Mouse (Mus musculus) urinary bladder, adult 18-20 months (tissue): ENCODE data around the gene Fanca.
"Not testable (repeated sequence)": the region's sequence is repeated elsewhere in the genome, so short reads cannot be mapped to it uniquely, and the experiment has no call there.

Experiments used
- DNase-seq, 2 experiments: peaks; one replicate each; pipeline ENCODE4 v3.0.0; 2022; ENCODE audit warnings: low spot score in 2 of 2, mixed read lengths in 2 of 2

Gene Fanca

GRCm38 (mm10) chr8:123331301-123331700, 12.9 kb upstream of the Fanca start:
- no peak for DNase-seq

DNA sequence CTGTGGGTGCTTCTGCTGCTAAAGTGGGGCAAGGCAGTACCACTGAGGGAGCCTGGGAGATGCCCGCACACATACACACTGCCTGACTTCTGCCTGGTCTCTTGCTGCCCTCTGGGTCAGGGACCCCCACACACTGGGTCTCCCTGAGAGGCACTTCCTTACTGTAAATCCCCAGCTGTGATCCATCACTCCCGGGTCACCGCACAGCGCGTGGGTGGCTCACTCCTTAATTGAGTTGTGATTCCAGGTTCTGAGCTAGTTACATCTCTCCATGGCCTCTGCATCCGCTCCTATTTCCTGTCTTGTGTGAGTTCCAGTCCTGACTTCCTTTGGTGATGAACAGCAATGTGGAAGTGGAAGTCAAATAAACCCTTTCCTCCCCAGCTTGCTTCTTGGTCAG, 12.3 kb upstream of the Fanca start:
- DNase-seq = no peak

GRCm38 (mm10) chr8:123329961-123330360, 11.6 kb upstream of the Fanca start:
- DNase-seq = no peak

GRCm38 (mm10) chr8:123329350-123329749, 11.0 kb upstream of the Fanca start:
- DNase-seq = no peak

- no peak for DNase-seq
These were observed 10.2 kb upstream of the Fanca start for GRCm38 (mm10) chr8:123328552-123328951.

- DNase-seq = no peak
These were observed 1.3 kb upstream of the Fanca start for GRCm38 (mm10) chr8:123319522-123320164.

DNA sequence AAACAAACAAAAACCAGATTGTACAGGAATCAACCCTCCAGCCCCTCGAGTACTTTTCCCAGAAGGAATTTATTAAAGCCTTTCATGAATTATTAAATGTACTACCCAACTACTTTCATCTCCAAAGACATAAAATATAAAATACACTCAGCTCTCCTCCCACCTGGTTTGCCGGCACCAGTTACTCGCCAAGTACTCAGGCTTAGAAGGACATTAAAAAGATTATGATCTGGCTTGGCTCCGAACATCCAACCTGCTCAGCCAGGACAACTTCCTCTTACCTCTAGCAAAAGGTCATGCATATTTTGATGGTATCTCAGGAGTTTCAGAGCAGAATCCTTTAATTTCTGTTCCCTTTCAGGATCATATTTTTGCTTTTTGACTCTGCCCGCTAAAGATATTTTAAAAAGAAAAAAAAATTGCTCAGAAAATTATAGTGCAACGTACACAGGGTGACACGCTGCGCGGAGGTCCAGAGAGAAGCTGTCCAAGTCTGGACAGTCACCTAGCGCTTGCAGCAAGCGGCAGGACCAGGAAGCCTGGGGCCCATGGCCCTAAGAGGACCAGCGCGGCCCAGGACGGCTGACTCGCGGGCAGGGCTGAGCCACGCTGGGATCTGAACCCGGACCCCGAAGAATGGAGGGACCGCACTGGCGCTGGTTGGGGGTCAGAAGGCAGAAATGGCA, 452 bp downstream of the Fanca start:
- no peak for DNase-seq

DNA sequence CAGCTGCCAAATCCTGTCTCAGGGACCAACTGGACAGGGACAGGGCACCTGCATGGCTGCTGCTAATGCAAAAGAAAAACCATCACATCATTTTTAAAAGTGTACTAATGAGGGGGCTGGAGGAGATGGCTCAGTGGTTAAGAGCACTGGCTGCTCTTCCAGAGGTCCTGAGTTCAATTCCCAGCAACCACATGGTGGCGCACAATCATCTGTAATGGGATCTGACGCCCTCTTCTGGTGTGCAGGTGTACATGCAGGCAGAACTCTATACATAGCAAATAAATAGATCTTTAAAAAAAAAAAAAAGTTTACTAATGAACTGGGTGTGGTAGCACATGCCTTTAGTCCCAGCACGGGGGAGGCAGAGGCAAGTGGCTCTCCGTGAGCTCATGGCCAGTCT, 9.6 kb downstream of the Fanca start:
- no peak for DNase-seq

GRCm38 (mm10) chr8:123298301-123298700, 20.1 kb downstream of the Fanca start:
- no peak for DNase-seq

- DNase-seq = no peak
These were observed 25.6 kb downstream of the Fanca start for GRCm38 (mm10) chr8:123292785-123293184.

GRCm38 (mm10) chr8:123292281-123292680, 26.1 kb downstream of the Fanca start:
- no peak for DNase-seq

GRCm38 (mm10) chr8:123291716-123292115, 26.7 kb downstream of the Fanca start:
- DNase-seq = no peak

- DNase-seq = no peak
These were observed 27.7 kb downstream of the Fanca start for GRCm38 (mm10) chr8:123290679-123291078.

DNA sequence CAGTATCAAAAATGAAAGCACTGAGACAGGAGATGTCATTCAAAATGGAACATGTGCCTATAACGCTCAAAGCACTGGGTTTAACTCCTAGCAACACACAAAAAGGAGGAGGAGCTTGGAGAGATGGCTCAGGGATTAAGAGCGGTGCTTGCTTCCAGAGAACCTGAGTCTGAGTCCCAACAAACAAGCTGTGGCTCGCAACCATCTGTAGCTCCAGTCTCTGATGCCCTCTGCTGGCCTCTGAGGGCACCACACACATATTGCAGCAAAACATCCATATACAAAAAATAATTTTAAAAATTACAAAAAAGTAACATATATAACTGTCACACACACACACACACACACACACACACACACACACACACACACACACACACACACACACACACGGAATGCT, 28.2 kb downstream of the Fanca start:
- DNase-seq = no peak

DNA sequence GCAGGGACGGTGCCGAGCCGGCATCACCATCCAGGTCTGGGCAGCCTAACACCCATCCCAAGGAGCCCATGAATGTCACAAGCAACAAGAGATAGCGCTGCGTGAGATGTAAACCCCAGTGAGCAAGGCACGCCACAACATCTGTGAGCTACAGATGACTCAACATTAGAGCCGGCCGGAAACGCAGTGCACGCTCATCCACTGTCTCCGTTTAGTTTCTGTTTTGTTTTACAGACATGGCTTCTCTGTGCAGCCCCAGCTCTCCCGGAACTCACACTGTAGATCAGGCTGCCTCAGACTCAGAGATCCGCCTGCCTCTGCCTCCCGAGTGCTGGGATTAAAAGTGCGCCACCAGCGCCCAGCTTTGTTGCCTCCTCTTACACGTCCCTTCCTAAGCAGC, 31.0 kb downstream of the Fanca start:
- no peak for DNase-seq

- no peak for DNase-seq
These were observed 33.9 kb downstream of the Fanca start for GRCm38 (mm10) chr8:123284493-123284892.

GRCm38 (mm10) chr8:123283991-123284390, 34.4 kb downstream of the Fanca start:
- DNase-seq = no peak

- not testable (repeated sequence) for DNase-seq
These were observed 35.4 kb downstream of the Fanca start for GRCm38 (mm10) chr8:123282994-123283393.

GRCm38 (mm10) chr8:123280302-123281094, 37.9 kb downstream of the Fanca start:
- no peak for DNase-seq

DNA sequence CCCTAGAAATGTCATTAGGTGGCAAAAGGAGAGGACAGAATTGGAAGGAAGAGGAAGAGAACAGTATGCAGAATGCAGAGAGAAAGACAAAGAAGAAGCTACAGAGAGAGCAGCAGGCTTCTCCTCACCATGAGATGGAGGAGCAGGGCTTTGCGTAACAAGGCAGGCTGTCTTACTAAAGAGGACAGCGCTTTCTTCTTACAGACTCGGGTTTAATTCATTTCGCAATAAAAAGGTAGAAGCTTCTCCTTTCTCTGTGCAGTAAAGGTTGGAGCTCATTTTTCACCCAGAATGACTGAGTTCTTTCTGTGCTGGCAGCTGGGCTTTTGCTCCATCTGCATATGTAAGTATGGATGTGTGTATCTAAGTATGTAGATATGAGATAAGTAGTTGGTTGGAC, 38.5 kb downstream of the Fanca start:
- DNase-seq = no peak

GRCm38 (mm10) chr8:123278445-123278844, 39.9 kb downstream of the Fanca start:
- no peak for DNase-seq

- DNase-seq = no peak
These were observed 43.3 kb downstream of the Fanca start for GRCm38 (mm10) chr8:123275096-123275495.

DNA sequence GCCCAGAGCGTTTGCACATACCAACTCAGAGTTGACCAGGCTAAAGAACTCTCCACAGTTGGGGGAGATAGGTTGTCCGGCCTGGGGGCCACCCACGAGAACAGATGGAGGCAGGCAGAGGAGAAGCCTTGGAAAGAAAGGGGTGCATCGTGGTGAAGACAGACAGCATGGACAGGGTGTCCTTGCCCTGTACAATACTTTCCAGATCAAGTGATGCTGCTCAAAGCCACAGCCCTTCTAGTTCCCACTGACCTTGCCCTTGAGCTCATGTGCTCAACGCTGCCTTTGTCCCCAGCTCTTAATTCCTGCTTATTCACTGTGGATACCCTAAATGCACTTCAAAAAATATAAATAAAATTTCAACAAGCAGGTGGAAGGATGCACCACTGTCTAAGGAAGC, 43.9 kb downstream of the Fanca start:
- no peak for DNase-seq
